Mouse (Mus musculus) liver, adult 2 months (tissue): ENCODE results near the gene Psma5.

Source experiments
- CTCF ChIP-seq: fragments of 200-500 bp; IDR thresholded peaks from 2 replicates; pipeline ENCODE4 v1.5.1; 2011; ENCODE audit warnings: low read depth, low read length, control low read depth
- POLR2A ChIP-seq: fragments of 200-500 bp; IDR thresholded peaks from 2 replicates; pipeline ENCODE4 v1.6.1; 2011; ENCODE audit warnings: low read length, control low read depth; ENCODE audit not compliant: insufficient read depth; ENCODE audit errors: extremely low read depth

DNA sequence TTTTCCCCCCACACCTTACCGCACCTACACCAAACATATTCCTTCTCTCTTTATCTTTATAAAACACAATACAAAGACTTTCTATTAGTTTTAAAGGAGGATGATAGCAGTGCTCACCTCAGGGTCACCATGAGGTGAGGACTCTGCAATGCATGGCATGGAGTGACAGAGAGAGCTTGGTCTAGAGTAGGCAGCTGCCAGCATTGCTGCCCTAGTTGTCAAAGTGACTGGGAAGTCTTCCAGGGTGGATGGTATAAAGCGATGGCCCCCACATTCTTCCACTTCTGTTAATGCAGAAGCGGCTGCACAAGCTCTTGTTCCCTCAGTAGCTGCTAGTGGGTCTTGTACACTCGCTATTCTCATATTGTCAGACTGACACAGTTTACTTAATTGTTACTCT lies 56.4 kb downstream of the Psma5 start:
- TF ChIP-seq CTCF (no peak), POLR2A (no peak)
